Mouse (Mus musculus) B cell, adult 2 months (primary cell): ENCODE data around the gene Tmem11.
"Not testable (repeated sequence)": the region's sequence is repeated elsewhere in the genome, so short reads cannot be mapped to it uniquely, and the experiment has no call there.

Source experiments
- DNase-seq, 2 experiments: peaks; one replicate each; pipeline ENCODE4 v3.0.0; 2022

The Tmem11 gene

DNA sequence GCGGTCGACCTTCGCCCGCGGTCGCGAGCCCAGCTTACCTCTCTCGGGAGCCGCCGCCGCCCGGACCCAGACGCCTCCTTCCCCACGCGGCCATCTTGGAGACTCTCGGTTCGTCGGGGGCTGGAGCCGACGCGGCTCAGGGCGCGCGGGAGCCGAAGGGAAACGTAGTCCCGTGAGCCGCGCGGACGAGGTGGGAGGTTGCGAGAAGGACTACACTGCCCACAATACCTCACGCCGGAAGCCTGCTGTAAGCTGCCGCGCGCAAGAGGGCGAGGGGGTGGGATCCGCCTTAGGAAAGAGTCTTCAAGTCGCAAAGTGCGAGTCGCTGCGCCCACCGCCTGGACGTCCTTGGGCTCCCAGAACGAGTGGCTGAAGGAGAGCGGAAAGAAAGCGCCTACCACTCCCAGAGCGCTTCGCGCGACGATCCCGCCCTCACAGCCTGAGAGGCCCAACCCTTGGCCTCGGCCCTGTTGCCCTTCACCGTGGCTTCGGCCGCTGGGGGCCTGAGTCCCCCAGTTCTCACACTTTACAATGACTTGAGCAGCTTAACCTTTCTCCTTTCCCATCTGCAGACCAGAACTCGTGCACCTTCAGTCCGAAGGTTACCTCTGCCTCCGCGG lies at the start of gene Tmem11:
Gene Tmem11, minus strand, starts transcription at position 598 of the 620 bp plus-strand sequence.
- DNase-seq: peak; percentile 91 to 93

DNA sequence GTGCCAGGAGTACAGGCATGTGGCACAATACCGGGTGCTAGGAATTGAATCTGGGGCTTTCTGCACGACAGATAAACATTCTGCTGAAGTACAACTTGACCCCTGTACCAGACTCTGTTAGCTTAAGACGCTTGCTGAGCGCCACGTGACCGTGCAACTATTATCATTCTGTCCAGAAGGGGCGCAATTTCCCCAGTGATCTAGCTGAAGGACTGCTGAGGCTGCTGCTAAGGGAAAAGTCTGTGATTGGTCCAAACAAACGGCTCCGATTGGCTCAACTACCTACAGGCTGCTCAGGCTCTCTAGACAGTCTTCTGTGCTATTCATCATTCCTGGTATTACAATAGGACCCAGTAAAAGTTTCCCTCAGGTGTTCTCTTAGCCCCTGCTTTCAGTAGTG lies 48.2 kb upstream of the Tmem11 start:
- DNase-seq: peak; percentile 89 to 91

DNA sequence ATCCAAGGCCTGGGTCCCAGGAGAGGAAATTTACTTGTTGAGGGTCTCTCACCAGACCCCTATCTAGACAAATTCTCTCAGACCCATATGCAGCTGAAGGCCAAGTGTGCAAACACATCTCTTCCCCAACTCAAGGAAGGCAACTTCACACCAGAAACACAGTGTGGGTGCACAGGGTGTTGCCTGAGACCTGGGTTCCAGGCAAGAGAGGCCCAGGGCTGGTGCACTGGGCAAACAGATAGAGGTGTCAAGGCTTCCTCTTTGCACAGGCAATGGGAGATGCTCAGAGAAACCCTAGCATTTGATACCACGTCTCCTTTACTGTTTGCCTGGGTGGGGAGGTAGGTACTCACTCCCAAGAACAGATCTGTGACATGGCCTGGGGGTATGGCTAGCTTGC lies 45.9 kb upstream of the Tmem11 start:
- no peak for DNase-seq

DNA sequence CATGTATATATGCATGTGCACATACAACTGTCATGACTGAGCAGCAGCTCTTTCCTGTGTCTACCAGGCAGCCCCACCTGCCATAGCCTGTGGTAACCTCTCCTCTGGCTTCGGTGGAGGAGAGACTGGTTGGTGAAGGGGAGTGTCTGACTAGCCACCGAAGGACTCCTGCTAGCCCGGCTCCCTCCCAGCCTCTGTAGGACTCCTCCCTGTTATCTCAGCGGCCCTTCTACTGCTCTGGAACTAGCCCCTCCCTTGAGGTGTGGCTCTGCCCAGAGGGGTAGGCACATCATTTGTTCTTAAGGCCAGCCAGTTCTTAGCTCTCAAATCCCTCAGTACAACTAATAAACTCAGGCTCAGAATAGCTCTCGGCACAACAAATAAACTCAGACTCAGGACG lies 45.4 kb upstream of the Tmem11 start:
- no peak for DNase-seq

DNA sequence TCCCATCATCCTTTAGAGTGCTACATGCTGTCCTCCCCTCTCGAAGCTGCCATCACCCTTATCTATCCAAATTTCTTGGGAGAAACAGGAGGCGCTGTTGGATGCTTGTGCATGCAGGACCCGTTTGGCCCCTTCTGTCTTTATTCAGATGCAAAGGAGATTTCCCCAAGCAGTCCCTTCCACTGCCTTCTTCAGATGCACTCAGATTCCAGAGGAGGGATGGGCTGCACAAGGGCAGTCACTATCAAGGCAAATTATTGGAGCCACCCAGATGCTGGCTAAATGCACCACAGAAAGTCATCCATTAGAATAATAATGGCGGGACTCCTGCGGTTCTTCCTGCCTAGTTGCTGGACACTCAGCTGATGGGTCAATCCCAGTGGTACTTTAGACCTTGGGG lies 43.9 kb upstream of the Tmem11 start:
- no peak for DNase-seq

DNA sequence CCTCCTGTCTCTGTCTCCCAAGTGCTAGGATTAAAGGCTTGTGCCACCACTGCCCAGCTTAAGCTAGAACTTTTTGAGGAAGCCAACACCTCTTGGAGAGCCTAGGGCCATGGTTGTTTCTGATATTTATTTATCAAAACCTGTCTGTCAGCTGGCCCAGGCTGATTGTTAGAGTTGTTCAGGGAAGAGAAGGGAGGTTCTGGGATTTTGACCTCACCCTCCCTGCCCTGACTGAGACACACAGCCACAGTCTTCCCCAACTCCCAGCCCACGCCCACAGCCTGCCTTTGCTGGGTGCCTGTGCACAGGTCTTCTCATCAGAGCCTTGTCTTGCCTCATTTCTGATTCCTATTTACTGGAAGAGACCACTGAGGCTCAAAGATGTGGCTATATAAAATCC lies 43.1 kb upstream of the Tmem11 start:
- DNase-seq: no peak

DNA sequence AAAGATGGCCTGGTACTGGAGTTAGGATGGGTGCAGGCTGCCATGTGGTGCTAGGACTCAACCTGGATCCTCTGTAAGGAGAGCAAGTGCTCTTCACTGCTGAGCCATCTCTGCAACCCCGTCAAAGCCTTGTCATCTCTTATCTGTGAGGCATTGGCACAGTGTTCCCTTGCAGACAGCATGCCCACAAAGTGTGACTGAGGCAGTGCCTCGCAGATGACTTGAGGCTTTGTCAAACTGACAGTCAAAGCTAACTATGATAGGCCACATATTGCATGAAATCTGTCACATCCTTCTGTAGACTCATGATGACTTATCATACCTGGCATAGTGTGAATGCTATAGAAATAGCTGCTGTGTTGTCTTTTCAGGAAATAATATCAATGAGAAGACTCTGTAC lies 40.9 kb upstream of the Tmem11 start:
- no peak for DNase-seq

DNA sequence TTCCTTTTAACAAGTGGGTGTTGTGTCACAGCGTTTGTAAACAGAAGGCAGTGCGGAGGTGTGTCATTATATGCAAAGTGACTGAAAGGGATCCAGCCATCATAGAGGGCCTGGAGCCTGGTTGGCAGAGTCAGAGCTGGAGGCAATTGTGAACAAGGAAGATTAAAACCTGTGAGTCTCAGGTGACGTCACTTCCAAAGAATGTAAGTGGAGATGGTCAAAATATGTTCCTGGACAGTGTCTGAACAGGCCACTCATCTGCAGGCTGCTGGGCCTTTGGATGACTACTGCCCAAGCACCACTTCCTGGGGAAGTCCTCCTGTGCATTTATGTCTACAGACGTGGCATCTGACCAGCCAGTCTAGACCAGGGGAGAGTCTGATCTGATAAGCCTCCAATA lies 36.1 kb upstream of the Tmem11 start:
- no peak for DNase-seq

DNA sequence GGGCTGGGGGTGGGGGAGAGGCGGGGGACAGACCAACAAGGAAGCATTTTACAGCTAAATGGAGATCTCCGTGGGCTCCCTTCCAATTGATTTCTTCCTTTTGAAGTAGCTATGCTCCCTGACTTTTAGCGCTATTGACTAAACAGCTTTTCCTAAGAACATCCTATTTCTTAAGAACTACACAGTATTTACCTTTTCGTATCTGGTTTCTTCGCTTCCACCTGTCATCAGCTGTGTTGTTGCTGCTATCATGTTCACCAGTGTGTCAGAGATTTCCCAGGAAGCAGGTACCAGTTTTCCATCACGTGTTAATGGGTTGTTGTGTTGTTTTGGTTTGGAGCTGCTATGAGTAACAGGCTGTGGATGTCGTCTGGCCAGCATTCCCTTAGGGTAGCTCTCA lies 35.4 kb upstream of the Tmem11 start, which contains the start of gene Natd1:
Gene Natd1, minus strand, starts transcription at position 260 of the 400 bp plus-strand sequence.
- no peak for DNase-seq

DNA sequence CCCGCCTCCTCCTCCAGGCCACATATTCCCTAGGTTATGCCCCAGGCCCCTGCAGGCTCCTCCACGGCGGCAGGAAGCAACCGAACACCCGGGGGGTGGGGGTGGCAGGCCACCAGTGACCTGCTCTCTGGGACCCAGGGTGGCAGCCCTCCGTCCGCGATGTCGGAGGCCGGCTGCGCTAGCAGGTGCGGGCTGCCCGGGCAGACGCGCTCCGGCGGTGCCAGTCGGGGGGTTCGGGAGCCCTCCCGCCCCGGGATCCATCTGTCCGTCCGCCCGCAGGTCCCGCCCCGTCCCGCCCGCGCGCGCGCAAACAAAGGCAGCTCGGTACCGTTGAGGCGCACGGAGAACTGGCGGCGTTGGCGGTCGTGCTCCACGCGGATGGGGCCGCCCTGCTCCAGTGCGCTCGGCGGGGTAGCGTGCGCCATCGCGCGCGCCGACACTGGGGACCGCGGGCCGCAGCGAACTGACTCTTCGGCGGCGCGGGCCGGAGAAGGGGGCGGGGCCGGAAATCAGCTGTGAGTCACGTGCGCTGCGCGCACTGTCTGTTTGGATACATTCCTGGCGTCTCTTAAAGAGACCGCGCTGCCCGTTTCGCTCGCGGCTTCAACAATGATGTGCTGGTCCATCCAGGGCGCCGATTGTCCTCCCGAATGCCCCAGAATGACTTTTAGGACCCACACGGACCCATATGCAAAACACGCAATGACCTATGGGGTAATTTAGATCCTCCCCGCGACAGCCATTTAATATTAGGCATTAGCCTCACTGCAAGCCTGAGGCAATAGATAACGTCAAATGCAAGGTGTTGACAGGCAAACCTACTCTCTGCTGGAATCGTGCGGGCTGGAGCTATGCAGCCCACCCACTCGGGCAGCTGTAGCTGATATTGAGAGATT lies 34.5 kb upstream of the Tmem11 start:
- DNase-seq: peak; percentile 94

DNA sequence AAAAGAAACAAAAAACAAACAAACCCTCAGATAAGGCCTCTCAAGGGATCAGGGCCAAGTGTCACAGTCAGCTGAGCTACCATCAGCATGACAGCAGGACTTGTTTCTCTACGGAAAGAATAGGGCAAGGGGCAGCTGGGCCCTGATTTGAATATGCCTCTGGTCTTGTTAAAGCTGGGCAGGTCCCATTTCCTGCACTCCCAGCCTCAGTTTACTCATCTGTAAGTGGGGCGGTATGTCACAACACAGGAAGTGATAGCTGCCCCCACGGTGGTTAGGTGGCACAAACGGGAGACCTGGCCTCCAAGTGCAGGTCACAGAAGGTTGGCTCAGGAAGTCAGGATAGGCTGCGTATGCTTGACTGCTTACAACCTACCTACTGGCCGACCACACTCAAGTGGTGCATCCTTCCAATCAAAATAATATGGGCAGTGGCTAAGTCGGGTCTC lies 33.5 kb upstream of the Tmem11 start:
- DNase-seq: peak; percentile 51 to 55

DNA sequence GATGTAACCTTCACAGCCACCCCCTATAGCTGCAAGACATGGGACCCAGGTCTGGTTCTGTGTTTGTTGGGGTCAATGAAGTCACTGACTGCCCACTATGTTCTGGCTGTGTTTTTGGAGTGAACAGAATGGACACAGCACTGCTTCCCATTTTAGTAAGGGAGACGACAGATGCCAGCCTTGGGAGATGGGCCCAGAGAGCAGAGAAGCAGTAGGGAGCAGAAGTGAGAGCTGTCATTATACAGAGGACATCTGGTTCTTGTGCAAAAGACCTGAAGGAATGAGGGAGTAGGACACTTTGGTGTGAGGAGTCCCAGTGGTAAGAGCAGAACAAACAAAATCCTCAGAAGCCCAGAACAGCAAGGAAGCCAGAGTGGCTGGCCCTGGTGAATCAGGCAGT lies 30.6 kb upstream of the Tmem11 start:
- no peak for DNase-seq

DNA sequence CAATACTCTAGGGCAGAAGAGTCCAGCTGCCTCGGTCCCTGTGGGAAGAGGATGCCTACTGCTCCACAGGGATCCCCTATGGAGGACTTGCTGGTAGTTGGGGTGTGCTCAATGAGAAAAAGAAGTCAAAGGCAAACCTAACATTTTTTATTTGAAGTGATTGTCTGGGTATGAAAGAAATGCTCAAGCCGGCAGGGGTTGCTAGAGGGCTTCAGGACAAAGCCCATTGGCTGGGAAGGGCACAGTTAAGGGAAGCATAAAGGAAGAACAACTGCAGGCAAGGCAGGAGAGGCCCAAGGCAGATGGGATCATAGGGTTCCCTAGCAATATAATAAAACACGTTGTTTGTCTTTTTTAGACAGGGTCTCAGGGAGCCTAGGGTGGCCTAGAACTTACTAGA lies 29.0 kb upstream of the Tmem11 start:
- DNase-seq: no peak

DNA sequence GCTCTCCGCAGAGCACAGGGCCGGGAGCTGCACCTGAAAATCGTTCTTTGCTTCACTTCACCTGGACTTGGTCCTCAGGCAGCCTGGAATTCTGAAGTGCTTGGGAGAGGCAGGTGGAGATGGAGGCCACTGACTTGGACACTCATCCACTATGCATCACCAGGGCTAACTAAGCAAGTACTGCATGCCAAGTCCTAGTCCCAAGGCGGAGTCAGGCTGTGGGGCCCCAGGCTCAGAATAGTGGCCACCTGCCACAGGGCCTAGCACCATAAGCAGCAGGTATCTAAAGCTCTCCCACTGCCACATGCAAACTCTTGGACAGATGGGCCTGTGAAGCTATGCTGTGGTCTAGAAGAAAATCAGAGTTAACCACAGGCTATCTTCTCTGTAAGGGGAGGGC lies 27.4 kb upstream of the Tmem11 start:
- DNase-seq: no peak

DNA sequence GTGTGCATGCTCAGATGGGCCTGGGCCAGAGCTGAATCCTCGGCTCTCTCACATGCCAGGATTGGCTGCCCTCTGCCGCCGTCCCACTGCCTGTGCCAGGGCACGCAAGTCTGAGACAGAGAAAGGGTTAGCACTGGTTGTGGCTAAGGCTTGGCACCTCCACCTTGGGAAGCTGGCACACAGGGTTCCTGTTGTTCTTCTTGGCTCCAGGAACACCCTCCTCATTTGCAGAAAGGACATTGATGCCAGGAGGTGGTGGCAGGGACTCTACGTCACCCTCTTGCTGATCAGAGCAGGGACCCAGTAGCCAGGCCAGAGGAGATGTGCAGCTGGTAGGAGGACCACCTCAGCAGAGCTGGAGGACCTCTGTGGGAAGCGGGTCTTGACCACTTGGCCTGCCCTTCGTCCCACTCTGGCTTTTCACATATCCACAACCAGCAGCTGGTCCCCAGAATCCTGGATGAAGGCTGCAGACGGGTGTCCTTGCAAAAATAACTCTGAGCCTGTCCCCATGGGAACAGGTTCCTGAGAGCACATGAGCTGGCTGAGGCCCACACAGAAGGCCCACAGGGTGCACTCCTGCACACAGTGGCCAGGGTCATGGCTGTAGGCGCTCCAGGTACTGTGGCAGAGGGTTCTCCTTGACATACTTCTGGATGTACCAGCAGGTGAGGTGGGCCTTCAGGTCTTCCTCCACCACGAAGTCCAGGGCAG lies 26.5 kb upstream of the Tmem11 start:
- no peak for DNase-seq

DNA sequence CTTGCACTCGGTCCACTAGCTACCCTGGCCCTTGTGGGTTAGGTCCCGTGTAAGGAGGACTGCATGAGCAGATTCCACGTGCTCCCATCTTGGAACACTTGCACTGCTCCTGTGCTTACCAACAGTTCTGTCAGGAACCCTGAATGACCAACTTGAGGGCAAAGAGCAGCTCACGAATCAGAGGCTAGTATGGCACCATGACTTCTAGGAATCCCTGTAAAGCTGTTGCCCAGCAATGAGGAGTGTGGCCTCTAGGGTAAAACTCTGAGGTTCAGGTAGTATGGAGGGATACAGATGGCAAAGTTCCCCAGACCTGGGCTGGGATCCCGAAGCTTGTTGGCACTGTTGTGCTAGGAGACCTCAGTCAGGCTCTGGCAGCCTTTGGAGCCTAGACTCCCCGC lies 24.6 kb upstream of the Tmem11 start:
- DNase-seq: no peak

DNA sequence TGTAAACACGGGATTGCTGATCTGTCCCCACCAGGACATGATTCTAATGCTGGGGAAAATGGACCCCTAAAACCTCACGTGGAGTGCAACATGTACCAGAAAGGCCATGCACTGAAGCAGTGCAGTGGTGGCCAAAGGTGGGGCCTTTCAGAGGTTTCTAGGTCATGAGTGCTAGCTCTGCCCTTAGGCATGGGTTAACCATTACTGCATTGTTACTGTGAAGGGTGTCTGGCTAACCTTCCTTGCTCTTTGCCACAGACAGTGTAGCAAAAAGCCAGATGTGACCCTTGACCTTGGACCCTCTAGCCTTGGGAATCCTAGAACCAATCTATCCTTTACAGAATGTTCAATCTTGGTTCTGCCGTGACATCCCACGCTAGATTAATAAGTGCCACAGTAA lies 23.4 kb upstream of the Tmem11 start:
- DNase-seq: no peak

DNA sequence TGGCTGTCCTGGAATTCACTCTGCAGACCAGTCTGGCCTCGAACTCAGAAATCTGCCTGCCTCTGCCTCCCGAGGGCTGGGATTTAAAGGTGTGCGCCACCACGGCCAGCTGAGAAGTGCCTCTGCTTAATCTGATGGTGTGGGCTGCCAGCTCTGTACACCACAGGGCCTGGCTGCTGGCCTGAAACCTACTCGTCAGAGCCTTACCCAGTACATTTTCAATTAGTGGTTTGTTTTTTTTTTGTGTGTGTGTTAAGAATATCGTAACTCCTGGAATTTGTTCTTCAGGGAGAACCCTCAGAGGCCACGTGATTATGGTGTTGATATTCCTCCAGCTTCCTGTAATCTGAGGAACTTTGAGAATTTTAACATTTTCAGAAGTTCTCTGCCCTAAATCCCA lies 22.9 kb upstream of the Tmem11 start:
- DNase-seq: no peak

DNA sequence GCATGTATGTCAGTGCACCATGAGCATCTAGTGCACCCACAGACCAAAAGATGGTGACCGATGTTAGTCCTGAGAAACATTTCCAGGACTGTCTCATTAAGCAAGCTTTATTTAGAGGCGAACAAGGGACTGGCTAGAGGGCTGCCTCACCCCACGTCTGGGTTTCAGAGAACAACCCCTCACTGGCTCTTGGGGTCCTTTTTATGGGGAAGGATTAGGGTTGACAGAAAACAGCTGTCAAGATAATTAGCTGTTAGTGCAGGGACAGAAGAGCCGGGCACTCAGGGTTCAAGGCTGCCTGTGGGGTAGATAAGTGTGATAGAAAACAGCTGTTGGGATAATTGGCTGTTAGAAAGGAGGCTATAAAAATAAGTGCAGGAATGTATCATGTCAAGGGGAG lies 16.8 kb upstream of the Tmem11 start:
- DNase-seq: no peak

DNA sequence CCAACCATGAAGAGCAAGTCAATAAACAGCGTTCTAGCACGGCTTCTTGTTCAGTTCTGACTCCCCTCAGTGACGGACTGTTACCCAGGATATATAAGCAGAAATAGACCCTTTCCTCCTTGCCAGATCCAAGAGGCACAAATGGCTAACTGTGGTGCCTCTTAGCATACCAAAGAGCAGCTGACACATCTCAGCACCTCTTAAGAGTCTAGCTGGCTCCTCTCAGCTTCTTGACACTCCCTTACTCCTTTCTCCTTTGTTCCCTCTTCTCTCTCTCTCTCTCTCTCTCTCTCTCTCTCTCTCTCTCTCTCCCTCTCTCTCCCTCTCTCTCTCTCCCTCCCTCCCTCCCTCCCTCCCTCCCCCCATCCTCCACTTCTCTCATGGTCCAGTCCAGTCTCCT lies 11.7 kb upstream of the Tmem11 start:
- DNase-seq: no peak

DNA sequence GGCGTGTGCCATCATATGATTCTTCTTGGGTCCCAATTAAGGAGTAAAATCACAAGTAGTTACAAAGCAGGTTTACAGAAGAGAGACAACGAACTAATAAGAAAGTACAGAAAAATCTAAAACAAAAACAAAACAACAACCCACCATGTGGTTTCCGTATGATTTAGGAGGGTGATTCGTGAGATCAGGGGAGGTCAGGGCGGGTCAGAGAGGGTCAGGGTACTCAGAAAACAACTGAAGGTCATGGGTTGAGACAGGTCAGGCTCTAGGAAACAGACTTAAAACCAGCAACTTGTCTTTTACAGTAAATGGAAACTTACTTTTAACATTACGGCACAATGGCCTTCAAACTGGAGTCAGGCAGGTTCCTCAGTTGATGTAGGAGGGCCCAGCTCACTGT lies 11.2 kb upstream of the Tmem11 start:
- no peak for DNase-seq

DNA sequence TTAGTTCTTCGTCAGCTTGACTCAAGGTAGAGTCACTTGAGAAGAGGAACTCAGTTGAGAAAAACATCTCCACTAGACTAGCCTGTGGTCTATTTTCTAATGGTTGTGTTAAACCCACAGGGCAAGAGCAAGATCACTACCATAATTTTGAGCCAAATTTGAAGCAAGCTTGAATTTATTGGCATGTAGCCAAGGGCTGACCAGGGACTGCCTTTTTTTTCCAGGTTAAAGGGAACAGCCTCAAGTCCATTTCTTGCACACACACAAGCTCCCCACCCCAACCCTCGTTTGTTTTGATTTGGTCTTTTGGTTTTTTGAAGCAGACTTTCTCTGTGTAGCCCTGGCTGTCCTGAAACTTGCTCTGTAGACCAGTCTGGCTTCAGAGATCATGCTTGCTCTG lies 10.8 kb upstream of the Tmem11 start:
- DNase-seq: no peak

DNA sequence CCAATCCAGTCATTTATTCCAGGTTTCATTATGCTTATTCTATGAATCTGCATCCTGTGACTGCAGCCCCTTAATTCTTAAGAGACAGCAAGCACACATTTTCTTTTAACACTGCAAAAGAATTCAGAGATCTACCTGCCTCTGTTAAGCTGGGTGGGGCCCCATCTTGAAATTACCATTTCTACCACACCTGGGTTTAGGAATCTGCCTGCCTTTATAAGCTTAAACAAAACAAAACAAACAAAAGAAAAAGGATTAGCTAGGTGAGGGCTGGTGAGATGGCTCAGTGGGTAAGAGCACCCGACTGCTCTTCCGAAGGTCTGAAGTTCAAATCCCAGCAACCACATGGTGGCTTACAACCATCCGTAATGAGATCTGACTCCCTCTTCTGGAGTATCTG lies 7.9 kb upstream of the Tmem11 start:
- DNase-seq: not testable (repeated sequence)

DNA sequence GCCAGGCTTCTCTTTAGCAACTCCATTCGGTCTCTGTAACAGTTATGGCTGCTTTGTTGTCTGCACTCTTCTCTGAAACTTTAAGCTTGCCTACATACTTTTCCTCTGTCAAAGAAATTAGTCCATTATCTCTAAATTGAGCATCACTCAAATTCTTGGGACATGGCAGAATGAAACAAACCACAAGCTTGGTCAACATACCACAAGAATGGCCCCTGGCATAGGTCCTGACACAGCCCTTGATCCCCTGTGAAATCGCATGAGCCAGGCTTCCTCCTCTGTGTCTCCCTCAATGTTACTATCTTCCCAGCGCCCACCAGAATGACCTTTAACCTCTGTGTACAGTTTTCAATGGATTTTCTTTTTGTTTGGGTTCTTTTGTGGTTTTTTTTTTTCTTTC lies 3.3 kb upstream of the Tmem11 start:
- DNase-seq: no peak
